Mouse (Mus musculus) CH12.LX (cell line): ENCODE results near the gene Vgll2.

Source experiments
- CHD2 ChIP-seq: IDR thresholded peaks from 2 replicates; pipeline ENCODE4 v1.6.1; 2011; ENCODE audit warnings: low read length, improper control_type of control experiment
- CTCF ChIP-seq, 2 experiments: IDR thresholded peaks in 1 of 2; conservative IDR thresholded peaks in 1 of 2; 2 replicates each; pipeline ENCODE4 v1.5.1; 2011 to 2012; ENCODE audit warnings: low read depth in 2 of 2, low read length in 2 of 2, improper control_type of control experiment in 1 of 2, inconsistent platforms in 1 of 2, mild to moderate bottlenecking in 1 of 2, moderate library complexity in 1 of 2
- ELF1 ChIP-seq: IDR thresholded peaks from 2 replicates; pipeline ENCODE4 v1.6.1; 2014; ENCODE audit warnings: low read depth, mild to moderate bottlenecking, inconsistent platforms, low read length, improper control_type of control experiment
- EP300 ChIP-seq: IDR thresholded peaks from 2 replicates; pipeline ENCODE4 v1.6.1; 2011; ENCODE audit warnings: low read length, improper control_type of control experiment
- IRF4 ChIP-seq: IDR thresholded peaks from 2 replicates; pipeline ENCODE4 v1.6.1; 2014; ENCODE audit warnings: low read depth, mild to moderate bottlenecking, inconsistent platforms, low read length, improper control_type of control experiment
- JUN ChIP-seq: IDR thresholded peaks from 2 replicates; pipeline ENCODE4 v1.6.1; 2011; ENCODE audit warnings: low read depth, mild to moderate bottlenecking, low read length, improper control_type of control experiment, moderate library complexity; ENCODE audit not compliant: insufficient read depth
- MEF2A ChIP-seq: IDR thresholded peaks from 2 replicates; pipeline ENCODE4 v1.6.1; 2014; ENCODE audit warnings: low read depth, mild to moderate bottlenecking, inconsistent platforms, low read length, improper control_type of control experiment, borderline replicate concordance
- MYC ChIP-seq: IDR thresholded peaks from 2 replicates; pipeline ENCODE4 v1.6.1; 2011; ENCODE audit warnings: low read depth, mild to moderate bottlenecking, improper control_type of control experiment, low read length
- POLR2A ChIP-seq: IDR thresholded peaks from 2 replicates; pipeline ENCODE4 v1.6.1; 2011; ENCODE audit warnings: low read depth, mild to moderate bottlenecking, improper control_type of control experiment, low read length
- RAD21 ChIP-seq: IDR thresholded peaks from 2 replicates; pipeline ENCODE4 v1.6.1; 2011; ENCODE audit warnings: low read depth, mild to moderate bottlenecking, low read length, improper control_type of control experiment, moderate library complexity
- RCOR1 ChIP-seq: conservative IDR thresholded peaks from 2 replicates; pipeline ENCODE4 v1.6.1; 2012; ENCODE audit warnings: low read depth, mild to moderate bottlenecking, inconsistent platforms, low read length, improper control_type of control experiment
- SMC3 ChIP-seq: IDR thresholded peaks from 2 replicates; pipeline ENCODE4 v1.6.1; 2011; ENCODE audit warnings: low read depth, low read length, improper control_type of control experiment
- ZMIZ1 ChIP-seq: IDR thresholded peaks from 2 replicates; pipeline ENCODE4 v1.6.1; 2012; ENCODE audit warnings: low read depth, mild to moderate bottlenecking, inconsistent platforms, low read length, improper control_type of control experiment

DNA sequence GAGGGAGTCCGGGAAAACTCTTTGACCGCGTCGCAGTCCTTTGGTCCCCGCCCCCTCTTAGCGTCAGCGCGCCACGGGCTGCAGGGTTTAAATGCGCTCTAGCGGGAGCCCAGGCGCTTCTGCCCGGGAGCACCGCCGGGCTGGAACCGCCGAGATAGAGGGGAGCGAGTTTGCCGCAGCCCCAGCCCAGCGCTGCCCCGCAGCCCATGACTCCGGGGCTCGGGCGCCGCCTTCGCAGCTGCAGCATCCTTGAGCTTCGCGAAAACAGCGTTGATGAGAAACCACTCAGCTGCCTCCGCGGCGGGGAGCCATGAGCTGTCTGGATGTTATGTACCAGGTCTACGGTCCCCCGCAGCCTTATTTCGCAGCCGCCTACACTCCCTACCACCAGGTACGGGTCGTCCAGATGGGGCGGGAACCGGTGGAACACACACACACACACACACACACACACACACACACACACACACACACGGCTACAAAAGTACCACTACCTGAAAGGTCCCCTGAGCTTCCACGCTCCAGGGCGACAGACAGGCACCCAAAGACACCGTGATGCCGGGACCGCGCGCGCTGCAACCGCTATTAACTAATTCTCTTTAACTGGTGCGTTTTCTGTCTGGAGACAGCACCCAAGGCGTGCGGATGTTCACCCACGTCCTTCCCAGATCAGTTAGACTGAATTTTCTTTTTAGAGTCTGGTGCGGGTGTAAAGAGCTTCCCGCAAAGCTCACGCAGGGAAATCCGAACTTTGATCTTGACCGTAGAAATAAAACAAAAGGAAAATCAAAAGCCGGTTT lies at the start of gene Vgll2:
- TF ChIP-seq CTCF (conservative IDR thresholded peaks at IDR 0.05 in 1 of 2, IDR thresholded peaks at IDR 0.05 in 1 of 2; ENCODE audit: low read depth in 2 of 2, low read length in 2 of 2) (no peak), CHD2 (no peak), MEF2A (no peak), ZMIZ1 (no peak), RCOR1 (no peak), JUN (no peak), POLR2A (no peak), ELF1 (no peak), MYC (no peak), EP300 (no peak), IRF4 (no peak), SMC3 (no peak), RAD21 (no peak)
